Mouse (Mus musculus) liver, adult 2 months (tissue): ENCODE results near the gene Pfkl.

ENCODE experiments used
- CTCF ChIP-seq: fragments of 200-500 bp; IDR thresholded peaks from 2 replicates; pipeline ENCODE4 v1.5.1; 2011; ENCODE audit warnings: low read depth, low read length, control low read depth
- POLR2A ChIP-seq: fragments of 200-500 bp; IDR thresholded peaks from 2 replicates; pipeline ENCODE4 v1.6.1; 2011; ENCODE audit warnings: low read length, control low read depth; ENCODE audit not compliant: insufficient read depth; ENCODE audit errors: extremely low read depth

GRCm38 (mm10) chr10:77939685-77940084, 70.2 kb downstream of the Pfkl start:
- TF ChIP-seq CTCF (no peak), POLR2A (no peak)
